Mouse (Mus musculus) heart, embryonic 11.5 days (tissue): ENCODE measurements at regions not wholly inside any gene's neighbourhood (a gene's known extent, or its start where the extent isn't known, plus 50 kb on each side); places are given as distances from the start of the nearest gene placed in this dataset.

Experiments
- ATAC-seq: fragments of 200-750 bp; cut with Nextera tagmentation; replicated peaks from 2 replicates; pipeline ENCODE4 v1.8.0; 2017; ENCODE audit warnings: moderate library complexity; ENCODE audit not compliant: insufficient number of reproducible peaks, low FRiP score, low TSS enrichment
- H3K27ac ChIP-seq: fragments of 300-500 bp; sonication (generic); 2 replicates; pipeline ENCODE4 v1.5.1; 2014; ENCODE audit warnings: mild to moderate bottlenecking, low read depth, low read length
- H3K27me3 ChIP-seq: fragments of 300-500 bp; sonication (generic); 2 replicates; pipeline ENCODE4 v1.6.1; 2014; ENCODE audit warnings: mild to moderate bottlenecking, low read length, mixed read lengths; ENCODE audit not compliant: control insufficient read depth, insufficient read depth
- H3K36me3 ChIP-seq: fragments of 300-500 bp; sonication (generic); 2 replicates; pipeline ENCODE4 v1.6.1; 2014; ENCODE audit warnings: mild to moderate bottlenecking, low read length, moderate library complexity, mixed read lengths; ENCODE audit not compliant: control insufficient read depth, insufficient read depth
- H3K4me1 ChIP-seq: fragments of 300-500 bp; sonication (generic); 2 replicates; pipeline ENCODE4 v1.6.1; 2014; ENCODE audit warnings: low read length; ENCODE audit not compliant: control insufficient read depth, insufficient read depth
- H3K4me2 ChIP-seq: fragments of 300-500 bp; sonication (generic); 2 replicates; pipeline ENCODE4 v1.6.1; 2014; ENCODE audit warnings: mild to moderate bottlenecking, moderate library complexity
- H3K4me3 ChIP-seq: fragments of 300-500 bp; sonication (generic); 2 replicates; pipeline ENCODE4 v1.5.1; 2014; ENCODE audit warnings: low read depth, low read length
- H3K9ac ChIP-seq: fragments of 300-500 bp; sonication (generic); 2 replicates; pipeline ENCODE4 v1.6.1; 2014; ENCODE audit warnings: mild to moderate bottlenecking, low read depth, low read length, moderate library complexity
- H3K9me3 ChIP-seq: fragments of 300-500 bp; sonication (generic); replicated peaks from 2 replicates; pipeline ENCODE4 v1.6.1; 2016; ENCODE audit warnings: low read length; ENCODE audit not compliant: control insufficient read depth
- WGBS: fragments of 180-500 bp; shearing (Covaris S2); extraction: QIAGEN DNeasy Blood & Tissue Kit; methylation state at CpG from one replicate; pipeline ENCODE4 v1.1.7; 2014; ENCODE audit not compliant: insufficient replicate concordance; 5-methylcytosine and 5-hydroxymethylcytosine counted together

DNA sequence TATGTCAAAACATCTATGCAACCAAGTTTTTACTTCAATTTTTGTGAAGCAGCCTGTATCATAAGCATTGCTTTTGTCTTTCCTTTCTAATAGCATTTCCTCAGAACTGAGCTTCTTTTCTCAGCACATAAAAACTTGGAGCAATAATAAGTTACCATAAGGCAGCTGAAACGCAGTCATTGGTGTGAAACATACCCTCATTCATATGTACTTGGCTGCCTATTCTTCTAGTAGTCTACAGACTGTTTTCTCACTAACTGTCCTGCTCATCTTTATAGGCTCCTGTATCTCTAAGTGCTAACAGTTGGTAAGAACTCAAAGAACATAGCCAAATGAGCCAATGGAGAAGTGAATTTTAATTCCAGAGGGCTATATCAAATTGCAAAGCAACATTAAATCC, 454.6 kb upstream of the Ptprd start:
- H3K9me3 ChIP-seq = no peaks in the 10 kb centered on the region
- no peaks in the 10 kb centered on the region; the same call in 1 of the 2 replicates for H3K4me1 ChIP-seq
- no peaks in the 10 kb centered on the region for H3K36me3 ChIP-seq
- H3K9ac ChIP-seq = no peak overlapping the region
- H3K4me3 ChIP-seq = no peak overlapping the region
- H3K27ac ChIP-seq = no peak overlapping the region
- no peaks in the 10 kb centered on the region for H3K27me3 ChIP-seq
- H3K4me2 ChIP-seq = no peak overlapping the region
- 71% methylated on average over 1 of the region's 1 CpGs for WGBS
- ATAC-seq = no peak

GRCm38 (mm10) chr4:78642773-78643172, 431.0 kb upstream of the Ptprd start:
- H3K27me3 ChIP-seq = no peaks in the 10 kb centered on the region

DNA sequence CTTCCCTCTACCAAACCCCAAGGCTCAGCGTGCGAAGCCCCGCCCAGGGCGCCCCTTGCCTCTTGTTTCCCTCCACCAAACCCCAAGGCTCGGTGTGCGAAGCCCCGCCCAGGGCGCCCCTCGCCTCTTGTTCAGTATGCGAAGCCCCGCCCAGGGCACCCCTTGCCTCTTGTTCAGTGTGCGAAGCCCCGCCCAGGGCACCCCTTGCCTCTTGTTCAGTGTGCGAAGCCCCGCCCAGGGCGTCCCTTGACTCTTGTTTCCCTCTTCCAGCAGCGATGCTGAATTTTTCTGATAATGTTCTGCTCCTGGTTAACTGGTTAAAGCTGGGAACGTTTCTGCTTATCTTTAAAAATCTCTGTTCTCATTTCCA, 394.7 kb upstream of the Ptprd start:
- H3K27ac ChIP-seq = no peak overlapping the region
- H3K27me3 ChIP-seq = no peaks in the 10 kb centered on the region
- H3K9me3 ChIP-seq = no peaks in the 10 kb centered on the region
- no peaks in the 10 kb centered on the region for H3K36me3 ChIP-seq
- H3K4me2 ChIP-seq = peak overlapping the region; percentile 65
- H3K9ac ChIP-seq = 0 out of 2 replicates have a peak overlapping the region, but pooled peaks have one; percentile 16
- WGBS = 13% methylated on average over 17 of the region's 18 CpGs
- 0 out of 2 replicates have a peak, but pooled peaks have one; percentile 49 for ATAC-seq
- H3K4me1 ChIP-seq = no peaks in the 10 kb centered on the region
- H3K4me3 ChIP-seq = peak overlapping the region; percentile 40

More at GRCm38 (mm10) chr4:78642773-78643172, 431.0 kb upstream of the Ptprd start:
- no peaks in the 10 kb centered on the region for H3K9me3 ChIP-seq
- H3K4me2 ChIP-seq = no peak overlapping the region
- no peak overlapping the region for H3K9ac ChIP-seq
- WGBS = 78% methylated on average over 1 of the region's 1 CpGs
- no peak overlapping the region for H3K27ac ChIP-seq
- no peak overlapping the region for H3K4me3 ChIP-seq
- H3K4me1 ChIP-seq = no peaks in the 10 kb centered on the region
- ATAC-seq = no peak
- no peaks in the 10 kb centered on the region for H3K36me3 ChIP-seq

DNA sequence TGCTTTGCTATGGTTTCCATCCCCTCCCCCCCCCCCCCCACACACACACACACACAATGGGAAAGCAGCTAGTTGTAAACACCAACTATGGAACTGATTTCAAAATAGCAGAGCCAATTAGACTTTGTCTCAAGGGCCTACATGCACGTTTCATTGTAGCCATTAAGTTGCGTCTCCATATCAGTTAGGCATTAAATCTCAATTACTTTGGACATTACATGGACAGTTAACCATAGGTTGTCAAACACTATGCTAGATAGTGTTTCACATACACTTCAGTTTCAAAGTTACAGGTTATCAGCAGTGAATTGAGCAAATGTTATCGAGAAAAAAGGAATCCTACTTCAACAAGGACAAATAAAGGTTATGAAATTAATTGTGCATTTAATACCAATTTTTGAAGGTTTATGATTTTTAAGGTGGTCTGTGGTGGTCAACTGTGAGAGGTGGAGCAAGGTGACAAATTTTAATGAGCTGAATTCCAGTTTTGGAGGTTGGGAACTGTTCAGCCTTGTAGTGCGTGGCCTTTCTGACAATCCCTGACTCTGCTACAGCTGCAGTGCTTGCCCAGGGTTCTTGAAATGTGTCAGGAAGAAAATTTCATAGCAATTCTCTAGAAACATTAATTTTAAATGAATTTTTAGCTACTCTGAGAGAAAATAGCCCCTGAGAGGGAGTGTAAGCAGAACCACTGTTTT, 394.2 kb upstream of the Ptprd start:
- H3K4me2 ChIP-seq = peak overlapping the region; percentile 65
- H3K4me1 ChIP-seq = no peaks in the 10 kb centered on the region
- H3K9me3 ChIP-seq = no peaks in the 10 kb centered on the region
- WGBS = 80% methylated on average over 4 of the region's 4 CpGs
- no peaks in the 10 kb centered on the region for H3K36me3 ChIP-seq
- H3K27me3 ChIP-seq = no peaks in the 10 kb centered on the region
- H3K27ac ChIP-seq = no peak overlapping the region
- H3K4me3 ChIP-seq = peak overlapping the region; percentile 40
- 0 out of 2 replicates have a peak overlapping the region, but pooled peaks have one; percentile 16 for H3K9ac ChIP-seq
- ATAC-seq = no peak

- H3K9ac ChIP-seq = no peak overlapping the region
- no peaks in the 10 kb centered on the region for H3K9me3 ChIP-seq
- H3K4me3 ChIP-seq = no peak overlapping the region
- no peaks in the 10 kb centered on the region for H3K27me3 ChIP-seq
- no peak overlapping the region for H3K27ac ChIP-seq
- ATAC-seq = no peak
- no peaks in the 10 kb centered on the region for H3K36me3 ChIP-seq
- no peak overlapping the region for H3K4me2 ChIP-seq
- H3K4me1 ChIP-seq = no peaks in the 10 kb centered on the region
- WGBS = 91% methylated on average over 2 of the region's 2 CpGs
These were observed 369.8 kb upstream of the Ptprd start for GRCm38 (mm10) chr4:78581590-78581989.

DNA sequence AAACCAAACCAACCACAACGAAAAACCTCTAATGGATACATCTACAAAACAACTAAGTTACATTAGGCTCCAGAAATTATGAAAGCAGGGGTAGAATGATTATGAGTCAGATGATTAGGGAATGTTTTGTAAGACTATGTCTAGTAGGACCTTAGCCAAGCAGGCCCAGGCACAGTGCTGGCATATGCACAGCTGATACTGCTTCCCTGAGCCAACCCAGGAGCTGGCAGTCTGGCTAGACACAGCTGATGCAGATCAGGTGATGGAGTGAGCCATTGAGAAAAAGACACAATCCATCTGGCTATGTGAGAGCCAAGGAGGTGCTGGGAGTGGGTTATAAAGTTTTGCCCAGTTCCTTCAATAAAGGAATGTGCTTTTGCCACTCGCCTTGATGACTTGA, 353.6 kb upstream of the Ptprd start:
- Histone ChIP-seq H3K9me3 (no peaks in the 10 kb centered on the region), H3K9ac (no peak overlapping the region), H3K36me3 (no peaks in the 10 kb centered on the region), H3K27me3 (no peaks in the 10 kb centered on the region), H3K4me2 (no peak overlapping the region), H3K4me1 (no peaks in the 10 kb centered on the region), H3K4me3 (no peak overlapping the region), H3K27ac (no peak overlapping the region)
- no peak for ATAC-seq
- WGBS = 78% methylated on average over 2 of the region's 2 CpGs
